Mouse (Mus musculus) C2C12 (cell line): ENCODE results near the gene AC134908.4.

Experiments used
- CTCF ChIP-seq: IDR thresholded peaks from one replicate; pipeline ENCODE4 v1.5.1; 2011; ENCODE audit not compliant: control insufficient read depth, insufficient read depth, insufficient read length
- FOSL1 ChIP-seq: IDR thresholded peaks from one replicate; pipeline ENCODE4 v1.8.0; 2011; ENCODE audit warnings: mild to moderate bottlenecking, low read length; ENCODE audit not compliant: poor library complexity, insufficient read depth, severe bottlenecking
- USF1 ChIP-seq: IDR thresholded peaks from one replicate; pipeline ENCODE4 v1.6.1; 2011; ENCODE audit warnings: low read depth, mild to moderate bottlenecking, control low read depth, moderate library complexity

GRCm38 (mm10) chr17:25831451-25832281, 36.2 kb upstream of the AC134908.4 start:
- TF ChIP-seq USF1 (no peak), CTCF (no peak), FOSL1 (no peak)
